Mouse (Mus musculus): ENCODE data around the gene Gja5. TPM values are rescaled to one million over a fixed set of nuclear protein-coding genes. Genes with fewer than 3 reads are reported as not detected.
"Not testable (repeated sequence)": the region's sequence is repeated elsewhere in the genome, so short reads cannot be mapped to it uniquely, and the experiment has no call there.

Gja5 gene
- polyA plus RNA-seq, 1 experiment from 2014 or later: 2.5 TPM

- no peaks in the 10 kb centered on the region for H3K9me3 ChIP-seq (replicated peaks)
- no peak overlapping the region for H3K9ac ChIP-seq
- H3K27me3 ChIP-seq (replicated peaks): no peaks in the 10 kb centered on the region
- H3K27ac ChIP-seq: no peak overlapping the region
- no peaks in the 10 kb centered on the region for H3K36me3 ChIP-seq
- WGBS (ENCODE audit: insufficient replicate concordance): 69% methylated on average over 5 of the region's 5 CpGs
- no peaks in the 10 kb centered on the region for H3K4me1 ChIP-seq
- no peak overlapping the region for H3K4me3 ChIP-seq
- no peak overlapping the region for H3K4me2 ChIP-seq
- no peak for ATAC-seq
Measured at GRCm38 (mm10) chr3:97082156-97082555, 177.7 kb downstream of the Gja5 start.

GRCm38 (mm10) chr3:97087326-97087725 lies 182.8 kb downstream of the Gja5 start:
- Histone ChIP-seq H3K27ac (no peak overlapping the region), H3K27me3 (replicated peaks) (no peaks in the 10 kb centered on the region), H3K4me1 (no peaks in the 10 kb centered on the region), H3K36me3 (no peaks in the 10 kb centered on the region), H3K4me3 (no peak overlapping the region), H3K4me2 (no peak overlapping the region), H3K9me3 (replicated peaks) (no peaks in the 10 kb centered on the region), H3K9ac (no peak overlapping the region)
- no peak for ATAC-seq
- whole genome bisulfite sequencing (ENCODE audit: insufficient replicate concordance): 44% methylated on average over 4 of the region's 4 CpGs

- not testable (repeated sequence) for H3K9me3 ChIP-seq (replicated peaks); H3K4me2 ChIP-seq; H3K27ac ChIP-seq; H3K36me3 ChIP-seq; H3K4me3 ChIP-seq; H3K27me3 ChIP-seq (replicated peaks); H3K4me1 ChIP-seq; H3K9ac ChIP-seq; ATAC-seq
- WGBS (ENCODE audit: insufficient replicate concordance): 74% methylated on average over 4 of the region's 4 CpGs
Measured at GRCm38 (mm10) chr3:97088291-97088690, 183.8 kb downstream of the Gja5 start.

GRCm38 (mm10) chr3:97091971-97092370 lies 187.5 kb downstream of the Gja5 start:
- not testable (repeated sequence) for H3K27me3 ChIP-seq (replicated peaks); H3K4me2 ChIP-seq; H3K4me1 ChIP-seq; H3K9me3 ChIP-seq (replicated peaks); ATAC-seq; H3K36me3 ChIP-seq; H3K27ac ChIP-seq; H3K4me3 ChIP-seq; H3K9ac ChIP-seq
- 81% methylated on average over 7 of the region's 7 CpGs for WGBS (ENCODE audit: insufficient replicate concordance)

- not testable (repeated sequence) for H3K36me3 ChIP-seq; H3K27ac ChIP-seq; H3K27me3 ChIP-seq (replicated peaks); H3K4me1 ChIP-seq; H3K4me3 ChIP-seq; H3K9ac ChIP-seq; H3K9me3 ChIP-seq (replicated peaks); ATAC-seq; H3K4me2 ChIP-seq
- 58% methylated on average over 4 of the region's 4 CpGs for WGBS (ENCODE audit: insufficient replicate concordance)
Measured at GRCm38 (mm10) chr3:97096664-97097063, 192.2 kb downstream of the Gja5 start.

GRCm38 (mm10) chr3:97100784-97101641 lies 196.5 kb downstream of the Gja5 start:
- H3K9me3 ChIP-seq (replicated peaks): no peaks in the 10 kb centered on the region
- no peaks in the 10 kb centered on the region for H3K4me1 ChIP-seq
- H3K4me3 ChIP-seq: no peak overlapping the region
- no peak overlapping the region for H3K27ac ChIP-seq
- no peaks in the 10 kb centered on the region for H3K27me3 ChIP-seq (replicated peaks)
- 66% methylated on average over 10 of the region's 10 CpGs for WGBS (ENCODE audit: insufficient replicate concordance)
- no peak overlapping the region for H3K9ac ChIP-seq
- H3K4me2 ChIP-seq: no peak overlapping the region
- no peak for ATAC-seq
- H3K36me3 ChIP-seq: no peaks in the 10 kb centered on the region

GRCm38 (mm10) chr3:97103946-97104345 lies 199.5 kb downstream of the Gja5 start:
- WGBS (ENCODE audit: insufficient replicate concordance): 63% methylated on average over 4 of the region's 5 CpGs
- not testable (repeated sequence) for ATAC-seq; H3K27me3 ChIP-seq (replicated peaks); H3K9me3 ChIP-seq (replicated peaks); H3K9ac ChIP-seq; H3K4me3 ChIP-seq; H3K27ac ChIP-seq; H3K4me2 ChIP-seq; H3K4me1 ChIP-seq; H3K36me3 ChIP-seq

- H3K9me3 ChIP-seq (replicated peaks): no peaks in the 10 kb centered on the region
- ATAC-seq: no peak
- H3K27me3 ChIP-seq (replicated peaks): no peaks in the 10 kb centered on the region
- H3K9ac ChIP-seq: no peak overlapping the region
- H3K4me2 ChIP-seq: no peak overlapping the region
- 32% methylated on average over 1 of the region's 1 CpGs for WGBS (ENCODE audit: insufficient replicate concordance)
- no peaks in the 10 kb centered on the region for H3K4me1 ChIP-seq
- no peak overlapping the region for H3K27ac ChIP-seq
- H3K36me3 ChIP-seq: no peaks in the 10 kb centered on the region
- H3K4me3 ChIP-seq: no peak overlapping the region
Measured at GRCm38 (mm10) chr3:97104696-97105430, 200.4 kb downstream of the Gja5 start.

- Histone ChIP-seq H3K9ac (no peak overlapping the region), H3K9me3 (replicated peaks) (no peaks in the 10 kb centered on the region), H3K4me3 (no peak overlapping the region), H3K4me1 (no peaks in the 10 kb centered on the region), H3K27me3 (replicated peaks) (no peaks in the 10 kb centered on the region), H3K27ac (no peak overlapping the region), H3K4me2 (no peak overlapping the region), H3K36me3 (no peaks in the 10 kb centered on the region)
- 70% methylated on average over 6 of the region's 6 CpGs for WGBS (ENCODE audit: insufficient replicate concordance)
- no peak for ATAC-seq
Measured at GRCm38 (mm10) chr3:97117511-97117910, 213.0 kb downstream of the Gja5 start.

GRCm38 (mm10) chr3:97118313-97118712 lies 213.8 kb downstream of the Gja5 start:
- H3K4me1 ChIP-seq: no peaks in the 10 kb centered on the region
- no peak overlapping the region for H3K4me3 ChIP-seq
- no peak for ATAC-seq
- no peak overlapping the region for H3K27ac ChIP-seq
- H3K4me2 ChIP-seq: no peak overlapping the region
- no peaks in the 10 kb centered on the region for H3K36me3 ChIP-seq
- WGBS (ENCODE audit: insufficient replicate concordance): 43% methylated on average over 12 of the region's 12 CpGs
- no peak overlapping the region for H3K9ac ChIP-seq
- no peaks in the 10 kb centered on the region for H3K9me3 ChIP-seq (replicated peaks)
- H3K27me3 ChIP-seq (replicated peaks): no peaks in the 10 kb centered on the region

GRCm38 (mm10) chr3:97124193-97124592 lies 219.7 kb downstream of the Gja5 start:
- H3K27ac ChIP-seq: no peak overlapping the region
- no peaks in the 10 kb centered on the region for H3K4me1 ChIP-seq
- H3K9me3 ChIP-seq (replicated peaks): no peaks in the 10 kb centered on the region
- no peaks in the 10 kb centered on the region for H3K27me3 ChIP-seq (replicated peaks)
- WGBS (ENCODE audit: insufficient replicate concordance): 21% methylated on average over 7 of the region's 7 CpGs
- no peak overlapping the region for H3K4me3 ChIP-seq
- no peak overlapping the region for H3K4me2 ChIP-seq
- H3K36me3 ChIP-seq: no peaks in the 10 kb centered on the region
- no peak overlapping the region for H3K9ac ChIP-seq
- ATAC-seq: no peak
